Mouse (Mus musculus) brain, adult 2 months (tissue): Measurements from ENCODE around the gene Rif1.
"Not testable (repeated sequence)": the region's sequence is repeated elsewhere in the genome, so short reads cannot be mapped to it uniquely, and the experiment has no call there.

Experiments
- DNase-seq: peaks from one replicate; pipeline ENCODE4 v3.0.0; 2011; ENCODE audit warnings: low read depth, low spot score

Gene Rif1

GRCm38 (mm10) chr2:52071241-52071991, 1.2 kb upstream of the Rif1 start:
- no peak for DNase-seq

GRCm38 (mm10) chr2:52072065-52072490, 554 bp upstream of the Rif1 start:
- no peak for DNase-seq

- peak; percentile 10 for DNase-seq
These were observed 691 bp downstream of the Rif1 start for GRCm38 (mm10) chr2:52073141-52073904.

- peak; percentile 16 for DNase-seq
These were observed 6.0 kb downstream of the Rif1 start for GRCm38 (mm10) chr2:52078666-52079065.

GRCm38 (mm10) chr2:52084013-52084412, 11.4 kb downstream of the Rif1 start:
- no peak for DNase-seq

- peak; percentile 93 for DNase-seq
These were observed 11.9 kb downstream of the Rif1 start for GRCm38 (mm10) chr2:52084571-52084970.

GRCm38 (mm10) chr2:52114086-52114485, 41.5 kb downstream of the Rif1 start:
- no peak for DNase-seq

GRCm38 (mm10) chr2:52131370-52131769, 58.7 kb downstream of the Rif1 start:
- not testable (repeated sequence) for DNase-seq

- DNase-seq, result peak; percentile 50
These were observed 60.7 kb downstream of the Rif1 start for GRCm38 (mm10) chr2:52133351-52133750.

GRCm38 (mm10) chr2:52153064-52153463, 80.4 kb downstream of the Rif1 start:
- peak; percentile 47 for DNase-seq

GRCm38 (mm10) chr2:52169243-52170005, 96.8 kb downstream of the Rif1 start:
- DNase-seq, result no peak
